Mouse (Mus musculus) CH12.LX (cell line): ENCODE results near the gene C130026I21Rik. TPM values are rescaled to one million over a fixed set of nuclear protein-coding genes. Genes with fewer than 3 reads are reported as not detected.

Experiments used
- DNase-seq: peaks from one replicate; pipeline ENCODE4 v3.0.0-alpha.2; 2013; ENCODE audit errors: extremely low read depth
- H3K27ac ChIP-seq: 2 replicates; pipeline ENCODE4 v1.5.1; 2012; ENCODE audit warnings: low read depth, mild to moderate bottlenecking, control low read depth, moderate library complexity; ENCODE audit not compliant: insufficient read depth
- H3K27me3 ChIP-seq: replicated peaks from 2 replicates; pipeline ENCODE3; 2012; ENCODE audit warnings: inconsistent platforms
- H3K36me3 ChIP-seq, 2 experiments: replicated peaks in 1 of 2; 2 replicates each; pipeline versions ENCODE3 to v1.6.1; 2012; ENCODE audit warnings: inconsistent platforms in 1 of 2, low read length in 1 of 2, mild to moderate bottlenecking in 1 of 2, mixed read lengths in 1 of 2, moderate library complexity in 1 of 2; ENCODE audit not compliant: control insufficient read depth in 1 of 2, insufficient read depth in 1 of 2
- H3K4me1 ChIP-seq, 2 experiments: 2 replicates each; pipeline ENCODE4 v1.6.1; 2012; ENCODE audit warnings: inconsistent platforms in 1 of 2, moderate library complexity in 1 of 2; ENCODE audit not compliant: insufficient read depth in 2 of 2, control insufficient read depth in 1 of 2
- H3K4me2 ChIP-seq: 2 replicates; pipeline ENCODE4 v1.6.1; 2012; ENCODE audit warnings: low read depth, mild to moderate bottlenecking, control low read depth; ENCODE audit not compliant: poor library complexity, insufficient read depth, severe bottlenecking
- H3K4me3 ChIP-seq, 3 experiments: fragments of 150-350 bp in 1 of 3; sonication (generic) in 1 of 3; replicated peaks in 1 of 3; 2 replicates each; pipeline versions ENCODE3 to v1.5.1; 2011 to 2012; ENCODE audit warnings: low read depth in 2 of 3, low read length in 2 of 3, mild to moderate bottlenecking in 2 of 3, moderate library complexity in 2 of 3, control low read depth in 1 of 3, improper control_type of control experiment in 1 of 3, inconsistent platforms in 1 of 3, mixed read lengths in 1 of 3; ENCODE audit not compliant: poor library complexity in 1 of 3
- H3K79me2 ChIP-seq: replicated peaks from 2 replicates; pipeline ENCODE4 v1.6.1; 2012; ENCODE audit warnings: mild to moderate bottlenecking, moderate library complexity; ENCODE audit not compliant: control insufficient read depth, poor library complexity, insufficient read depth, severe bottlenecking; ENCODE audit errors: extremely low read depth
- H3K9ac ChIP-seq: 2 replicates; pipeline ENCODE4 v1.6.1; 2012; ENCODE audit warnings: low read depth, mild to moderate bottlenecking, control low read depth, moderate library complexity; ENCODE audit not compliant: insufficient read depth
- H3K9me3 ChIP-seq: replicated peaks from 2 replicates; pipeline ENCODE3; 2012; ENCODE audit warnings: low read length, inconsistent platforms, mixed read lengths
- BHLHE40 ChIP-seq: IDR thresholded peaks from 2 replicates; pipeline ENCODE4 v1.6.1; 2011; ENCODE audit warnings: mild to moderate bottlenecking, low read depth, low read length, improper control_type of control experiment
- ELF1 ChIP-seq: IDR thresholded peaks from 2 replicates; pipeline ENCODE4 v1.6.1; 2014; ENCODE audit warnings: low read depth, mild to moderate bottlenecking, inconsistent platforms, low read length, improper control_type of control experiment
- IRF4 ChIP-seq: IDR thresholded peaks from 2 replicates; pipeline ENCODE4 v1.6.1; 2014; ENCODE audit warnings: low read depth, mild to moderate bottlenecking, inconsistent platforms, low read length, improper control_type of control experiment
- JUN ChIP-seq: IDR thresholded peaks from 2 replicates; pipeline ENCODE4 v1.6.1; 2011; ENCODE audit warnings: low read depth, mild to moderate bottlenecking, low read length, improper control_type of control experiment, moderate library complexity; ENCODE audit not compliant: insufficient read depth
- KAT2A ChIP-seq: IDR thresholded peaks from 2 replicates; pipeline ENCODE4 v1.6.1; 2012; ENCODE audit warnings: low read length, improper control_type of control experiment, inconsistent platforms; ENCODE audit not compliant: insufficient replicate concordance
- MXI1 ChIP-seq: IDR thresholded peaks from 2 replicates; pipeline ENCODE4 v1.6.1; 2011; ENCODE audit warnings: mild to moderate bottlenecking, low read depth, low read length, improper control_type of control experiment
- MYC ChIP-seq: IDR thresholded peaks from 2 replicates; pipeline ENCODE4 v1.6.1; 2011; ENCODE audit warnings: low read depth, mild to moderate bottlenecking, improper control_type of control experiment, low read length
- NELFE ChIP-seq: IDR thresholded peaks from 2 replicates; pipeline ENCODE4 v1.6.1; 2011; ENCODE audit warnings: low read depth, low read length, improper control_type of control experiment
- NRF1 ChIP-seq: IDR thresholded peaks from 2 replicates; pipeline ENCODE4 v1.6.1; 2014; ENCODE audit warnings: low read depth, mild to moderate bottlenecking, inconsistent platforms, low read length, improper control_type of control experiment, moderate library complexity
- POLR2AphosphoS2 ChIP-seq: IDR thresholded peaks from 2 replicates; pipeline ENCODE4 v1.6.1; 2011; ENCODE audit warnings: low read depth, low read length, improper control_type of control experiment
- RCOR1 ChIP-seq: conservative IDR thresholded peaks from 2 replicates; pipeline ENCODE4 v1.6.1; 2012; ENCODE audit warnings: low read depth, mild to moderate bottlenecking, inconsistent platforms, low read length, improper control_type of control experiment
- SMC3 ChIP-seq: IDR thresholded peaks from 2 replicates; pipeline ENCODE4 v1.6.1; 2011; ENCODE audit warnings: low read depth, low read length, improper control_type of control experiment
- TBP ChIP-seq: conservative IDR thresholded peaks from 2 replicates; pipeline ENCODE4 v1.6.1; 2011; ENCODE audit warnings: low read depth, low read length, improper control_type of control experiment
- TCF12 ChIP-seq: IDR thresholded peaks from 2 replicates; pipeline ENCODE4 v1.6.1; 2014; ENCODE audit warnings: low read depth, mild to moderate bottlenecking, inconsistent platforms, low read length, improper control_type of control experiment
- ZMIZ1 ChIP-seq: IDR thresholded peaks from 2 replicates; pipeline ENCODE4 v1.6.1; 2012; ENCODE audit warnings: low read depth, mild to moderate bottlenecking, inconsistent platforms, low read length, improper control_type of control experiment
- dilution Hi-C: fragments of 300-500 bp; cut with MboI; formaldehyde crosslinking; loops from 2 replicates; pipeline ENCODE4 v1.14.3; 2020; ENCODE audit warnings: low sequenced_read_pairs; ENCODE audit not compliant: extremely low pct_unique_long_range_greater_than_20kb, extremely low pct_ligation_motif_present
- in situ Hi-C: fragments of 300-500 bp; cut with MboI; formaldehyde crosslinking; loops from 3 replicates; pipeline ENCODE4 v1.14.3; 2019; ENCODE audit warnings: low sequenced_read_pairs, low pct_ligation_motif_present, low pct_unique_long_range_greater_than_20kb, mixed read lengths
- polyA plus RNA-seq: library from polyadenylated mRNA; unstranded; fragments of >175 nt; gene quantifications from 2 replicates; pipeline ENCODE4 v1.2.1, GENCODE M21; 2012; ENCODE audit warnings: low read depth; ENCODE audit not compliant: insufficient read length
- total RNA-seq, 2 experiments: library from RNA; depleted of rRNA; stranded (reverse); fragments of 300-350 nt in 1 of 2; fragments of >200 nt in 1 of 2; gene quantifications; 2 replicates each; pipeline ENCODE4 v1.2.3; 2012 to 2014

The C130026I21Rik gene
- total and polyA plus RNA-seq, 3 experiments = 175 to 398 (median 379) TPM

- Histone ChIP-seq H3K79me2 (no peaks in the 10 kb centered on the region), H3K27ac (no peak overlapping the region), H3K9me3 (no peaks in the 10 kb centered on the region), H3K36me3 (no peaks in the 10 kb centered on the region), H3K27me3 (no peaks in the 10 kb centered on the region), H3K9ac (no peak overlapping the region), H3K4me3 (no peak overlapping the region), H3K4me1 (no peaks in the 10 kb centered on the region; a peak in 1 of 4 replicates), H3K4me2 (no peak overlapping the region)
- no peak for DNase-seq
- no peak for TF ChIP-seq NELFE
- no peak for TF ChIP-seq TBP
- TF ChIP-seq IRF4 = no peak
- TF ChIP-seq SMC3 = no peak
- TF ChIP-seq ZMIZ1 = no peak
- no peak for TF ChIP-seq KAT2A
- no peak for TF ChIP-seq POLR2AphosphoS2
- no peak for TF ChIP-seq MYC
- no peak for TF ChIP-seq MXI1
- TF ChIP-seq RCOR1 = no peak
- TF ChIP-seq NRF1 = no peak
- TF ChIP-seq JUN = no peak
- in situ Hi-C loops (no loop called here), dilution Hi-C loops (no loop called here)
Observed at GRCm38 (mm10) chr1:84945950-84946349, 324.4 kb downstream of the C130026I21Rik start.

- Histone ChIP-seq H3K36me3 (no peaks in the 10 kb centered on the region), H3K9me3 (no peaks in the 10 kb centered on the region), H3K27ac (no peak overlapping the region), H3K79me2 (no peaks in the 10 kb centered on the region), H3K9ac (no peak overlapping the region), H3K27me3 (no peaks in the 10 kb centered on the region), H3K4me1 (peaks cover 0 to 4% of the 10 kb centered on the region in 2 experiments; a peak in 2 of 4 replicates), H3K4me3 (no peak overlapping the region), H3K4me2 (no peak overlapping the region)
- dilution Hi-C loops (no loop called here), in situ Hi-C loops (no loop called here)
- no peak for TF ChIP-seq TCF12
- no peak for TF ChIP-seq POLR2AphosphoS2
- no peak for TF ChIP-seq ELF1
- TF ChIP-seq BHLHE40 = no peak
- DNase-seq = no peak
Observed at GRCm38 (mm10) chr1:84943549-84943948, 326.8 kb downstream of the C130026I21Rik start.

Other genes with a start within 250 kb of the C130026I21Rik start
- 1.2 TPM in 1 of 2 replicates, not detected in the other for gene Gm10553, start 170.4 kb downstream of the C130026I21Rik start, total RNA-seq (2012; rRNA removed)
- not detected in 2 replicates for gene Gm10553, start 170.4 kb downstream of the C130026I21Rik start, total RNA-seq (2014; rRNA removed)
- not detected in 2 replicates for gene Gm10553, start 170.4 kb downstream of the C130026I21Rik start, polyA plus RNA-seq
- gene A530032D15Rik, start 160.7 kb downstream of the C130026I21Rik start, total RNA-seq (2012; rRNA removed) = 58.6 and 74.4 TPM in 2 replicates
- gene A530032D15Rik, start 160.7 kb downstream of the C130026I21Rik start, total RNA-seq (2014; rRNA removed) = 97.2 and 114 TPM in 2 replicates
- 105 TPM in 2 replicates for gene A530032D15Rik, start 160.7 kb downstream of the C130026I21Rik start, polyA plus RNA-seq